ENCODE assay signal across 14 mouse cellular contexts in the genomic region with DNA sequence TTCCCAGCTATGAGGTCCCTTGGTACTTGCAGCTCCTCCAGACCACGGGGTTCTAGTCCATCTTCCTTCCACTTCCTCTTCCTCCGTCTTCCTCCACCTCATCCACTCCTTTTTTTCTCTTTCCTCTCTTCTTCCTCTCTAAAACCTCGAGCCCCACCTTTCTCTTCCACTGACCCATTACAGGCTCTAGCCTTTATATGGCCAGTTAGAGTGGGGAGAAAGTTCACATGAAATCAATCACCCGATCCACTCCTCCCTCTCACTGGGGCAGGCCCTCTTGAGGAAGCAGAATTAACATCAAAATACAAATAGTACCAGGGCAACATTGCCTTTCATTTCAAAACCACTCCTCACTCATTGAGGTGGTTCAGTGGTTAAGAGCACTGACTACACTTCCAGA. TPM values are rescaled to one million over a fixed set of nuclear protein-coding genes. Genes with fewer than 3 reads are reported as not detected.
"Had no signal": no experiment of that assay in that cellular context is flagged by ENCODE, and none has a peak within 500 bp of the region (broad histone marks: within the 10 kb centered on the region; RNA-seq: fewer than 3 reads in every experiment).

No protein-coding gene starts in this region.

- H3K9me3 ChIP-seq: midbrain, embryonic 13.5 days; midbrain, embryonic 15.5 days; neural tube, embryonic 12.5 days had no signal

- H3K4me2 ChIP-seq: lung, embryonic 14.5 days; midbrain, embryonic 11.5 days; midbrain, embryonic 13.5 days; midbrain, embryonic 15.5 days; neural tube, embryonic 12.5 days had no signal

- H3K36me3 ChIP-seq: midbrain, embryonic 13.5 days; midbrain, embryonic 15.5 days; neural tube, embryonic 12.5 days had no signal

- DNase-seq: lung, adult 18-20 months; lung, embryonic 14.5 days; lung, postnatal 10 days; lung, postnatal 4 days; right cerebral cortex, postnatal 14 days; thymus, adult 18-20 months; thymus, postnatal 14 days; thymus, postnatal 36 days had no signal

- H3K9ac ChIP-seq: lung, embryonic 14.5 days; midbrain, embryonic 13.5 days; midbrain, embryonic 15.5 days; neural tube, embryonic 12.5 days had no signal

- H3K27me3 ChIP-seq: midbrain, embryonic 13.5 days; midbrain, embryonic 15.5 days; neural tube, embryonic 12.5 days had no signal

- H3K4me3 ChIP-seq: midbrain, embryonic 13.5 days; midbrain, embryonic 15.5 days; neural tube, embryonic 12.5 days had no signal

- H3K4me1 ChIP-seq: midbrain, embryonic 13.5 days; midbrain, embryonic 15.5 days; neural tube, embryonic 12.5 days had no signal

- H3K27ac ChIP-seq: midbrain, embryonic 13.5 days; midbrain, embryonic 15.5 days; neural tube, embryonic 12.5 days had no signal

- ATAC-seq: midbrain, embryonic 13.5 days; midbrain, embryonic 15.5 days had no signal

RNA-seq across cellular contexts. Expression of gene Hrh1, which starts 9.9 kb away (rescaled TPM):
- polyA plus RNA-seq: liver, embryonic 16.5 days; lung, embryonic 14.5 days; stomach, embryonic 14.5 days had no signal
